Mouse (Mus musculus) neural tube, embryonic 11.5 days (tissue): ENCODE data around the gene Klhl5. TPM values are rescaled to one million over a fixed set of nuclear protein-coding genes. Genes with fewer than 3 reads are reported as not detected.

Experiments
- ATAC-seq: fragments of 200-750 bp; cut with Nextera tagmentation; 2 replicates; pipeline ENCODE4 v1.8.0; 2017; ENCODE audit warnings: moderate number of reproducible peaks, mild to moderate bottlenecking, moderate TSS enrichment, moderate library complexity; ENCODE audit not compliant: insufficient read depth, low FRiP score, low TSS enrichment
- DNase-seq: peaks from one replicate; pipeline ENCODE4 v3.0.0-alpha.2; 2015; ENCODE audit warnings: low spot score
- H3K27ac ChIP-seq: fragments of 300-500 bp; sonication (generic); 2 replicates; pipeline ENCODE4 v1.5.1; 2014; ENCODE audit warnings: low read depth, mild to moderate bottlenecking, low read length
- H3K27me3 ChIP-seq: fragments of 300-500 bp; sonication (generic); 2 replicates; pipeline ENCODE4 v1.6.1; 2014; ENCODE audit warnings: mild to moderate bottlenecking, low read length, mixed read lengths; ENCODE audit not compliant: control insufficient read depth, insufficient read depth
- H3K36me3 ChIP-seq: fragments of 300-500 bp; sonication (generic); 2 replicates; pipeline ENCODE4 v1.6.1; 2014; ENCODE audit warnings: mild to moderate bottlenecking, low read length, moderate library complexity, mixed read lengths; ENCODE audit not compliant: control insufficient read depth, insufficient read depth
- H3K4me1 ChIP-seq: fragments of 300-500 bp; sonication (generic); 2 replicates; pipeline ENCODE4 v1.6.1; 2014; ENCODE audit warnings: low read length, mixed read lengths; ENCODE audit not compliant: control insufficient read depth, insufficient read depth
- H3K4me2 ChIP-seq: fragments of 300-500 bp; sonication (generic); 2 replicates; pipeline ENCODE4 v1.6.1; 2014; ENCODE audit warnings: low read depth, mild to moderate bottlenecking, moderate library complexity
- H3K4me3 ChIP-seq: fragments of 300-500 bp; sonication (generic); 2 replicates; pipeline ENCODE4 v1.5.1; 2014; ENCODE audit warnings: low read depth, low read length
- H3K9ac ChIP-seq: fragments of 300-500 bp; sonication (generic); 2 replicates; pipeline ENCODE4 v1.6.1; 2014; ENCODE audit warnings: mild to moderate bottlenecking, low read length
- H3K9me3 ChIP-seq: fragments of 300-500 bp; sonication (generic); 2 replicates; pipeline ENCODE4 v1.6.1; 2016; ENCODE audit warnings: low read length; ENCODE audit not compliant: control insufficient read depth
- WGBS: fragments of 180-500 bp; shearing (Covaris S2); extraction: QIAGEN DNeasy Blood & Tissue Kit; methylation state at CpG from one replicate; pipeline ENCODE4 v1.1.7; 2014; 5-methylcytosine and 5-hydroxymethylcytosine counted together
- polyA plus RNA-seq: library from polyadenylated mRNA; unstranded; fragments of >200 nt; fragmentation: Nextera tagmentation; extraction: Ambion mirVana; gene quantifications from 2 replicates; pipeline ENCODE4 v1.2.1, GENCODE M21; 2014

Klhl5 gene
- polyA plus RNA-seq, 1 experiment from 2014 or later, result 26.9 TPM

DNA sequence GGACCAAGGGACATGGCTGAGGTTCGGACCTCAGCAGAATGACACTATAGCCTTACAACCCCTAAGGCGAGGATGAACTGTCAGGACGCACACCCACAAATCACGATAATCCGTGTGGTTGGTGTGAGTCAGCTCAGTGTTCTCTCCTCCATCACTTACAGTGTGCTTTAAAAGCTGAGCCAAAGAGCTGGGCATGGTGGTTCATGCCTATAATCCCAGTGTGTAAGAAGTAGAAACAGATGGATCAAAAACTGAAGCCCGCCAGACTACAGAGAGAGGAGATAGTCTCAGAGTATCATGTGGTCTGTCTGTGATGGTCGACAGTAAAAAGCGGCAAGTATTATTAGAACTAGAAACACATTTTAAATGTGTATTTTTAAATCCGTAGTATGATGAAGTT lies 71.1 kb downstream of the Klhl5 start:
- WGBS, result 90% methylated on average over 9 of the region's 9 CpGs
- DNase-seq (no peak), ATAC-seq (no peak)
- no peak overlapping the region for H3K27ac ChIP-seq
- H3K4me3 ChIP-seq, result no peak overlapping the region
- H3K4me1 ChIP-seq, result no peaks in the 10 kb centered on the region
- H3K4me2 ChIP-seq, result no peak overlapping the region
- H3K9me3 ChIP-seq, result no peaks in the 10 kb centered on the region
- H3K9ac ChIP-seq, result no peak overlapping the region
- no peaks in the 10 kb centered on the region for H3K27me3 ChIP-seq
- H3K36me3 ChIP-seq, result no peaks in the 10 kb centered on the region

GRCm38 (mm10) chr5:65181160-65181793 lies 73.9 kb downstream of the Klhl5 start:
- Histone ChIP-seq H3K27ac (no peak overlapping the region), H3K4me1 (no peaks in the 10 kb centered on the region), H3K9me3 (no peaks in the 10 kb centered on the region), H3K36me3 (no peaks in the 10 kb centered on the region), H3K27me3 (no peaks in the 10 kb centered on the region), H3K9ac (no peak overlapping the region), H3K4me3 (no peak overlapping the region), H3K4me2 (no peak overlapping the region)
- WGBS, result 75% methylated on average over 21 of the region's 21 CpGs
- no peak for DNase-seq
- no peak for ATAC-seq

DNA sequence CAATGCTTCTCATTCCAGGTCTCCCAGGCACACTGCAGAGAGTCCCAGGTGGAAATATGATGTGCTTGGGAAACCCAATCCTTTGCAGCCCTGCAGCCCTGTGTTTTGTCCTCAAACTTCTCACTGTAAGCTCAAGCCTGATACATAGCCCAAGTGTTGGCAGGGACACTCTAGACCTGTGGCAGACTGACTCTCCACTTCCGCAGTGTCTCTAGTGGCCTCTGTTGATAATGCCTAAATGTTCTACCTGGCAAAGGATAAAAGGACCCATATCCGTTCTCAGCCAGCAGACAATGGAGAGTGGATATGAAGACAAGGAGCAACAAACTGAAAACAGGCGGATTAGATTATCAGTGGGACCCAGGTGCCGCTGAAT lies 74.4 kb downstream of the Klhl5 start:
- no peaks in the 10 kb centered on the region for H3K4me1 ChIP-seq
- 92% methylated on average over 4 of the region's 4 CpGs for WGBS
- no peak overlapping the region for H3K4me2 ChIP-seq
- H3K9ac ChIP-seq, result no peak overlapping the region
- H3K27me3 ChIP-seq, result no peaks in the 10 kb centered on the region
- DNase-seq (no peak), ATAC-seq (no peak)
- H3K9me3 ChIP-seq, result no peaks in the 10 kb centered on the region
- H3K36me3 ChIP-seq, result no peaks in the 10 kb centered on the region
- no peak overlapping the region for H3K4me3 ChIP-seq
- H3K27ac ChIP-seq, result no peak overlapping the region

DNA sequence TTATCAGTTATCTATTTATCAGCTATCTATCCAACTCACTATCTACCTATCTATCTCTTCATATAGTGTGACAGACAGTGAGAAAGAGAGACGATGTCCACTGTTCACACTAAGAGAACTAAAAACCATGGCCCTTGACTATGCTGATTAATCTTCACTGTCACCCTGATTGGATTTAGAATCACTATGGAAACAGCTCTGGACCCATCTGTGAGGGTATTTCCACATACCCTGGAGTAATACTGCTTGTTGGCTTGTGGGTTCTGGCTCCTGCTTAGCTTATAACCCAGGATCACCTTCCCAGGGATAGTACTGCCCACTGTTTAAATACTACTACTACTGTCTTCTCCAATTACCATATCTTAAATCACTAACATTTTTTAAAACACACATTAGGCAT lies 74.9 kb downstream of the Klhl5 start:
- no peaks in the 10 kb centered on the region for H3K4me1 ChIP-seq
- no peak overlapping the region for H3K27ac ChIP-seq
- no peaks in the 10 kb centered on the region for H3K36me3 ChIP-seq
- 74% methylated on average over 1 of the region's 1 CpGs for WGBS
- DNase-seq (no peak), ATAC-seq (no peak)
- no peak overlapping the region for H3K9ac ChIP-seq
- no peak overlapping the region for H3K4me2 ChIP-seq
- H3K27me3 ChIP-seq, result no peaks in the 10 kb centered on the region
- no peak overlapping the region for H3K4me3 ChIP-seq
- H3K9me3 ChIP-seq, result no peaks in the 10 kb centered on the region

DNA sequence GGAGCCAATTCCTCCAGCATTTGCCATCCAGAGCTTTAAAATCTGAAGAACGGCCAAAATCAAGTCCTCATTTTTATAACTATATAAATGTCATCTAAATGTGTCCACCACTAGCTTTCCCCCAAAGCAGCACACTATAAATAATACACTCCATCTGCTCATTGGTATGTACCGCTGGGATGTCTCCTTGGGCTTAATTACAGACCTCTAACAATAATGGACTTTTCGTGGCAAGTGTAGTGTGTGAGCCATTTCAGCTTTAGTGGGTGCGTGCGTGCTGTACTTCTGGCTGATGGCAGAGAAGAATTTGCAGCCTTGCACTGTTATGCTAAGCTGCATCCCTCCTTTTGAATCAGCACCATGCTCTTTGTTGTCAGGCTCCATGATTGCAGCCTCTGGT lies 84.3 kb downstream of the Klhl5 start:
- H3K4me3 ChIP-seq, result no peak overlapping the region
- no peak overlapping the region for H3K27ac ChIP-seq
- no peak overlapping the region for H3K4me2 ChIP-seq
- no peaks in the 10 kb centered on the region for H3K36me3 ChIP-seq
- DNase-seq (no peak), ATAC-seq (no peak)
- no peaks in the 10 kb centered on the region for H3K9me3 ChIP-seq
- no peaks in the 10 kb centered on the region for H3K4me1 ChIP-seq
- H3K27me3 ChIP-seq, result no peaks in the 10 kb centered on the region
- no peak overlapping the region for H3K9ac ChIP-seq
- 88% methylated on average over 5 of the region's 5 CpGs for WGBS

DNA sequence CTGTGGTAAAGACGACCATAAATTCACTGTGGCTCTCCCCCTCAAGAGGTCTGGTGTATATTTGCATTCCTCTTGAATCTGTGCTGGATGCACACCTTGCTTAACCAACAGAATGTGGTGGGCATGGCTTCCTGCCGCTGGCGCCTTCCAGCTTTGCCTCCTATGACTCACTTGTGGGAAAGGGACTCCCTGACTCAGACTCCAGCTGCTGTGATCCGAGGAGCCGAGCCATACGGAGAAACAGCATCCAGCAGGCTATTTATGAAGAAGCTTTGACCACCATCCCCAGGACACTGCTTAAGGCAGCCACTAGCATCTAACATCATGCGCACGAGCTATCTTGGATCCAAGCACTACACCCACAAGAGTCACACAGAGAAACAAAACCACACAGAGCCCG lies 87.1 kb downstream of the Klhl5 start:
- DNase-seq (no peak), ATAC-seq (no peak)
- WGBS, result 90% methylated on average over 9 of the region's 9 CpGs
- H3K9me3 ChIP-seq, result no peaks in the 10 kb centered on the region
- no peak overlapping the region for H3K9ac ChIP-seq
- H3K36me3 ChIP-seq, result no peaks in the 10 kb centered on the region
- H3K27ac ChIP-seq, result no peak overlapping the region
- H3K27me3 ChIP-seq, result no peaks in the 10 kb centered on the region
- no peaks in the 10 kb centered on the region for H3K4me1 ChIP-seq
- no peak overlapping the region for H3K4me2 ChIP-seq
- H3K4me3 ChIP-seq, result no peak overlapping the region

GRCm38 (mm10) chr5:65199346-65200128 lies 92.2 kb downstream of the Klhl5 start, which contains the start of gene Wdr19:
Gene Wdr19 (plus strand): TSS chr5:65199696.
- WGBS, result 0% methylated on average over 37 of the region's 37 CpGs
- no peak within 1 kb of the TSS for H3K27ac ChIP-seq
- DNase-seq, result peak; percentile 99
- H3K36me3 ChIP-seq, result no peaks in the 10 kb centered on the region
- H3K4me2 ChIP-seq, result peak within 1 kb of the TSS; percentile 66
- peak within 1 kb of the TSS; percentile 71 for H3K4me3 ChIP-seq
- peak within 1 kb of the TSS; percentile 64 for H3K9ac ChIP-seq
- ATAC-seq, result peak; percentile 100
- H3K4me1 ChIP-seq, result peaks cover 5% of the 10 kb centered on the region; the same call in 1 of the 2 replicates
- no peaks in the 10 kb centered on the region for H3K27me3 ChIP-seq
- H3K9me3 ChIP-seq, result no peaks in the 10 kb centered on the region

DNA sequence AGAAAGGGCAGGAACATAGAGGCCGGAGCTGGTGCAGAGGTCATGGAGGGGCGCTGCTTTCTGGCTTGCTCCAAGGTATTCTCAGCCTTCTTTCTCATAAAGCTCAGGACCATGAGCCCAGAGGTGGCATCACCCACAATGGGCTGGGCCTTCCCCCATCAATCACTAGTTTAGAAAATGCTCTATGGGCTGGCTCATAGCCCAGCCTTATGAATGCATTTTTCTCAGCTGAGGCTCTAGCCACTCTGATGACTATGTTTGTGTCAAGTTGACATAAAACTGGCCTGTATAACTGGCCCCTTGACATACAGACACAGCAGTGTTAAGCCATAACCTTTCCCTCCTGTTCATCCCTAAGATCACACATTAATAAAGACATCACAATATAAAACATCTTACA lies 97.4 kb downstream of the Klhl5 start:
- H3K4me1 ChIP-seq, result peaks cover 5% of the 10 kb centered on the region; the same call in 1 of the 2 replicates
- H3K9me3 ChIP-seq, result no peaks in the 10 kb centered on the region
- ATAC-seq, result no peak
- H3K4me3 ChIP-seq, result no peak overlapping the region
- DNase-seq, result no peak
- WGBS, result 88% methylated on average over 2 of the region's 2 CpGs
- H3K9ac ChIP-seq, result no peak overlapping the region
- no peak overlapping the region for H3K4me2 ChIP-seq
- H3K36me3 ChIP-seq, result no peaks in the 10 kb centered on the region
- no peak overlapping the region for H3K27ac ChIP-seq
- H3K27me3 ChIP-seq, result no peaks in the 10 kb centered on the region

- H3K4me1 ChIP-seq, result no peaks in the 10 kb centered on the region
- no peaks in the 10 kb centered on the region for H3K27me3 ChIP-seq
- no peaks in the 10 kb centered on the region for H3K36me3 ChIP-seq
- DNase-seq, result peak; percentile 28
- no peak overlapping the region for H3K4me3 ChIP-seq
- no peak overlapping the region for H3K4me2 ChIP-seq
- no peak overlapping the region for H3K27ac ChIP-seq
- no peak; the same call in 1 of the 2 replicates for ATAC-seq
- H3K9ac ChIP-seq, result no peak overlapping the region
- H3K9me3 ChIP-seq, result no peaks in the 10 kb centered on the region
- WGBS, result 22% methylated on average over 7 of the region's 7 CpGs
Observed at GRCm38 (mm10) chr5:65213321-65213720, 106.0 kb downstream of the Klhl5 start.
